Mouse (Mus musculus) Patski (cell line): ENCODE results near the gene Scgb2b15. TPM values are rescaled to one million over a fixed set of nuclear protein-coding genes. Genes with fewer than 3 reads are reported as not detected.
"Not testable (repeated sequence)": the region's sequence is repeated elsewhere in the genome, so short reads cannot be mapped to it uniquely, and the experiment has no call there.

ENCODE experiments used
- ATAC-seq: fragments of 100-300 bp; one replicate; pipeline ENCODE4 v1.8.0; 2021
- CTCF ChIA-PET: fragments of 350-600 bp; sonication (Branson Sonifier 250); formaldehyde crosslinking; loops from one replicate; lab custom pipeline; 2022; ENCODE audit warnings: inconsistent platforms; lab: Charles Lee
- POLR2A ChIA-PET: fragments of 350-600 bp; sonication (Branson Sonifier 250); formaldehyde crosslinking; loops from one replicate; lab custom pipeline; 2022; ENCODE audit warnings: antibody characterized with exemption, inconsistent platforms; lab: Charles Lee
- DNase-seq: peaks from one replicate; pipeline ENCODE4 v3.0.0-alpha.2; 2011; ENCODE audit warnings: low read depth, low spot score
- H3K27me3 ChIP-seq: fragments of 371-371 bp; one replicate; pipeline ENCODE4 v1.5.1; 2021
- in situ Hi-C: fragments of 300-500 bp; cut with MboI; formaldehyde crosslinking; loops from 3 replicates; pipeline ENCODE4 v1.11.1; 2018; ENCODE audit warnings: low pct_unique_long_range_greater_than_20kb, mixed read lengths
- polyA plus RNA-seq: library from polyadenylated mRNA; unstranded; gene quantifications from one replicate; pipeline ENCODE4 v1.2.3, GENCODE M21; 2021

Scgb2b15 gene
- polyA plus RNA-seq, result not detected

DNA sequence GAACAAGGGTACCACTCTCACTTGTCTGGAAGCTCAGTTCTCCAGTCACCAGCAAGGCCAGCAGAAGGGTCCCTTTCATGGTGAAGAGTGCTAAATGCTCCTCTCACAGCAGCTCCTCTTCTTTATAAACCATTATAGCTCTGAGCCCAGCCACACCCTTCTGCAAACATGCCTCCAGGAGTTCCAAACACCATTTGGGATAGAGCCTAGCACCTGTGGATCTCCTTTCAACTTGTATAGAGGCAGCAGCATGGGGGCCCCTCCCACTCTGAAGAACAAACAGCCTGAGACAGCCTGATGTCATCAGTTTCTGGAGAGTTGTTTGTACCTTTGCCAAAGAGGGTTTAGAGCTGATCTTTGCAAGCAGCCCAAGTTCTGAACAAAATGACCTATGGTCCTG is at the start of gene Scgb2b15:
Scgb2b15 (minus strand) TSS at position 101 of the 400 bp plus-strand sequence.
- DNase-seq, in situ Hi-C loops, H3K27me3 ChIP-seq, CTCF ChIA-PET, ATAC-seq, POLR2A ChIA-PET: not testable (repeated sequence)

DNA sequence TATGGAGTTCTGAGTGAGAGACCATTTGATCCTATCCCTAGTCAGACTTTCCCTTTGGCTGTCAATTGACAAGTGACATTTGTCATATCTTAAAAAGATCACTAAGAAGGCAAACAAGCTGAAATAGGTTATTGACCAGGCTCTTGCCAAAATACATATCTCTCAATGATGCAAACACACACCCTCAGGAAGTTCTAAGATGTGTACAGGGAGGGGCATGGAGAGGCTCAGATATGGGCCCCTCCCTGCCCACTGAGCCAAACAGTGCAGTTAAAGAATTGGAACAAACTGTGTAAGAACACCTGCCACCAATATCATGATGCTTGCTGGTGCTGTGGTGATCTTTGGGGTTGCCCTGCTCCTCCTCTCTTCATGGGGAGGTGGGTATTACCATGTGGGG is 6.8 kb upstream of the Scgb2b15 start, which contains the start of gene Scgb1b15:
Scgb1b15 (plus strand) TSS at position 301 of the 400 bp plus-strand sequence.
- POLR2A ChIA-PET, H3K27me3 ChIP-seq: not testable (repeated sequence)

More for the DNA sequence above, 6.8 kb upstream of the Scgb2b15 start, which contains the start of gene Scgb1b15:
- ATAC-seq, DNase-seq, CTCF ChIA-PET, in situ Hi-C loops: not testable (repeated sequence)

Other genes with a start within 250 kb of the Scgb2b15 start
- not detected for gene Scgb1b15, start 6.9 kb upstream of the Scgb2b15 start, polyA plus RNA-seq
- not detected for gene Scgb2b17, start 226.9 kb upstream of the Scgb2b15 start, polyA plus RNA-seq
- not detected for gene Scgb1b17, start 233.8 kb upstream of the Scgb2b15 start, polyA plus RNA-seq